Mouse (Mus musculus) myocyte (in vitro differentiated cells): ENCODE data around the gene Lrmda. TPM values are rescaled to one million over a fixed set of nuclear protein-coding genes. Genes with fewer than 3 reads are reported as not detected.

Experiments used
- H3K27me3 ChIP-seq: one replicate; pipeline ENCODE4 v1.6.1; 2011; ENCODE audit not compliant: control insufficient read depth, insufficient read depth, insufficient read length
- H3K36me3 ChIP-seq: one replicate; pipeline ENCODE4 v1.6.1; 2011; ENCODE audit not compliant: control insufficient read depth, insufficient read depth
- H3K4me2 ChIP-seq: one replicate; pipeline ENCODE4 v1.6.1; 2011; ENCODE audit warnings: low read depth, control low read depth
- H3K4me3 ChIP-seq: one replicate; pipeline ENCODE4 v1.5.1; 2011; ENCODE audit warnings: mild to moderate bottlenecking, control low read depth, moderate library complexity
- H3K79me2 ChIP-seq: one replicate; pipeline ENCODE4 v1.6.1; 2011; ENCODE audit not compliant: control insufficient read depth, insufficient read depth
- H3ac ChIP-seq: one replicate; pipeline ENCODE4 v1.6.1; 2011; ENCODE audit not compliant: control insufficient read depth, insufficient read length
- CEBPB ChIP-seq: IDR thresholded peaks from 2 replicates; pipeline ENCODE4 v1.6.1; 2011; ENCODE audit warnings: mild to moderate bottlenecking, moderate library complexity; ENCODE audit not compliant: poor library complexity, insufficient read depth, severe bottlenecking
- E2F4 ChIP-seq: IDR thresholded peaks from one replicate; pipeline ENCODE4 v1.6.1; 2011; ENCODE audit warnings: mild to moderate bottlenecking, control low read depth, moderate library complexity; ENCODE audit not compliant: insufficient read depth
- MAX ChIP-seq: IDR thresholded peaks from one replicate; pipeline ENCODE4 v1.6.1; 2011; ENCODE audit warnings: low read depth, mild to moderate bottlenecking, control low read depth
- MYOD1 ChIP-seq, 3 experiments: IDR thresholded peaks; one replicate each; pipeline ENCODE4 v1.6.1; 2011; ENCODE audit warnings: control low read depth in 2 of 3, low read depth in 2 of 3, mild to moderate bottlenecking in 2 of 3, moderate library complexity in 1 of 3; ENCODE audit not compliant: insufficient read length in 2 of 3, control insufficient read depth in 1 of 3
- MYOG ChIP-seq, 3 experiments: IDR thresholded peaks; one replicate each; pipeline ENCODE4 v1.6.1; 2011; ENCODE audit warnings: control low read depth in 2 of 3, low read depth in 2 of 3, mild to moderate bottlenecking in 2 of 3; ENCODE audit not compliant: insufficient read length in 2 of 3, control insufficient read depth in 1 of 3, insufficient read depth in 1 of 3
- POLR2A ChIP-seq: IDR thresholded peaks from one replicate; pipeline ENCODE4 v1.6.1; 2011; ENCODE audit warnings: low read depth, mild to moderate bottlenecking, control low read depth, moderate library complexity; ENCODE audit not compliant: insufficient read length
- POLR2AphosphoS2 ChIP-seq: IDR thresholded peaks from one replicate; pipeline ENCODE4 v1.6.1; 2011; ENCODE audit warnings: low read depth, control low read depth; ENCODE audit not compliant: insufficient read length
- REST ChIP-seq: IDR thresholded peaks from one replicate; pipeline ENCODE4 v1.6.1; 2011; ENCODE audit warnings: mild to moderate bottlenecking, control low read depth, moderate library complexity; ENCODE audit not compliant: insufficient read depth, insufficient read length
- SRF ChIP-seq: IDR thresholded peaks from one replicate; pipeline ENCODE4 v1.6.1; 2011; ENCODE audit warnings: low read depth; ENCODE audit not compliant: control insufficient read depth, insufficient read length
- TCF12 ChIP-seq: IDR thresholded peaks from one replicate; pipeline ENCODE4 v1.6.1; 2011; ENCODE audit warnings: mild to moderate bottlenecking, control low read depth; ENCODE audit not compliant: poor library complexity, insufficient read depth, severe bottlenecking
- TCF3 ChIP-seq: IDR thresholded peaks from one replicate; pipeline ENCODE4 v1.6.1; 2011; ENCODE audit warnings: low read depth, control low read depth; ENCODE audit not compliant: insufficient read length
- USF1 ChIP-seq: IDR thresholded peaks from one replicate; pipeline ENCODE4 v1.6.1; 2011; ENCODE audit warnings: low read depth, mild to moderate bottlenecking, control low read depth, moderate library complexity
- polyA plus RNA-seq: library from polyadenylated mRNA; unstranded; fragments of >200 nt; fragmentation: generic; extraction: Trizol; gene quantifications from one replicate; pipeline ENCODE4 v1.2.1, GENCODE M21; 2012; ENCODE audit warnings: missing spikeins

Gene Lrmda
- polyA plus RNA-seq, 1 experiment = 1.9 TPM

DNA sequence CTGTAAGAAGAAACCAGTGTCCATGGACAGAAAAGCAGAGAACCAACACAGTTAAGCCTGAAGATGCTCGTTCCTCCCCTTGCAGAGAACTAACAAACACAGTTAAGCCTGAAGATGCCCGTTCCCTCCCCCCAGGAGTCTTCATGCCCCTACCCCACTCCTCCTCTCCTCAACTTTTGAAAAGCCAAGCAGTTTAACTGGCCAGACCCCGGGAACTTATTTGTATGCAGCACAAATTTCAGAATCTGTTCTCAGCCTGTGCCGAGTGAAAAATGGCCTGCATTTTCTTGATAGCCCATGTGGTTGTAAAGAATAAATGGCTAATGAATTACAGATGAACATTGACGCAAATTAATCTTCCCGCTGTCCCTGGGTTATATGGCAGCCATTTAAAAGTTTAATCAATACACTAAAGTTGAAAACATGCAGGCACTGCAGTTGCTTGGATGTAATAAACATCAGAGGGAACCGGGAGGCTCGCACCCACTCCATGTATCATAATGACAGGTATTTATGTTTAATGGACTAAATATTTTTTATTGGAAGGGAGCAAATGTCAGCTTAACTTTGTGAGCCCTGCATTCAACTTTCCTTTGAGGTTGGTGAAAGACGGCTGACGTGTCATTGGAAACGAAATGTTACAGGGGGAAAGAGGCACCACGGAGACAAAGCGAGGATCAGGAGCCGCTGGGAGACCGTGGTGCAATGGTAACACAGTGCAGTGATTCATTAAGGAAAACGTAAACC lies 996.0 kb downstream of the Lrmda start:
- TF ChIP-seq E2F4 (no peak), USF1 (no peak), REST (no peak), TCF12 (no peak), POLR2AphosphoS2 (no peak), MYOG (IDR thresholded peaks at IDR 0.05; ENCODE audit: control insufficient read depth in 1 of 3, insufficient read depth in 1 of 3, insufficient read length in 2 of 3, low read depth in 2 of 3) (no peak), MAX (no peak), MYOD1 (IDR thresholded peaks at IDR 0.05; ENCODE audit: control insufficient read depth in 1 of 3, insufficient read length in 2 of 3, low read depth in 2 of 3) (no peak), POLR2A (no peak), TCF3 (no peak), CEBPB (no peak), SRF (no peak)
- Histone ChIP-seq H3K4me2 (no peak overlapping the region), H3K27me3 (no peaks in the 10 kb centered on the region), H3ac (no peak overlapping the region), H3K79me2 (no peaks in the 10 kb centered on the region), H3K4me3 (no peak overlapping the region), H3K36me3 (no peaks in the 10 kb centered on the region)

DNA sequence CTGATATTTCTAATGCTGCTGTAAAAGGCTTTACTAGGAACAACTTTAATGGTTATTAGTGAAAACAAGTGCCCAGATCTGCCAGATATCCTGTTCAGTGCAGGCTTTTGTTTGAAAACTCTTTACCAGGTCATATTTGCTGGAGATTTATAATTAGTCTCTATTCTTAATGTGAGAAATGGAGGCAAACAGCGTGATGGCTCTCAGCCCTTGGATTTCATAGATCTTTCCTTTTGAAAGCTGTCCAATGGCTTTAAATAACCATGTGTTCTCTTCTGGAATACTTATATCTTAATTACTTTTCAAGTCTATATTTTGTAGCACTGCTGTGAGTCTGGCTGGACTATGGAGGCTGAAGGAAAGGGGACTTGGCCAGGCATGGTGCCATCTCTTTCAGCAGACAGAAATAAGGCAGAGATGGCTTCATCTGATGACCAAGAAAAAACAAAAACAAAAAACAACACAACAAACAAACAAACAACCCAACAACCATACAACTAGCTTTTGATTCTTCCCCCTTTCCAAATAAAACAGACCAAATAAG lies 996.6 kb downstream of the Lrmda start:
- TF ChIP-seq REST (no peak), MYOD1 (IDR thresholded peaks at IDR 0.05; ENCODE audit: control insufficient read depth in 1 of 3, insufficient read length in 2 of 3, low read depth in 2 of 3) (no peak), MAX (no peak), MYOG (IDR thresholded peaks at IDR 0.05; ENCODE audit: control insufficient read depth in 1 of 3, insufficient read depth in 1 of 3, insufficient read length in 2 of 3, low read depth in 2 of 3) (no peak), USF1 (no peak), E2F4 (no peak), POLR2AphosphoS2 (no peak), TCF3 (no peak), POLR2A (no peak), CEBPB (no peak), SRF (no peak), TCF12 (no peak)
- H3K4me2 ChIP-seq = no peak overlapping the region
- no peaks in the 10 kb centered on the region for H3K36me3 ChIP-seq

DNA sequence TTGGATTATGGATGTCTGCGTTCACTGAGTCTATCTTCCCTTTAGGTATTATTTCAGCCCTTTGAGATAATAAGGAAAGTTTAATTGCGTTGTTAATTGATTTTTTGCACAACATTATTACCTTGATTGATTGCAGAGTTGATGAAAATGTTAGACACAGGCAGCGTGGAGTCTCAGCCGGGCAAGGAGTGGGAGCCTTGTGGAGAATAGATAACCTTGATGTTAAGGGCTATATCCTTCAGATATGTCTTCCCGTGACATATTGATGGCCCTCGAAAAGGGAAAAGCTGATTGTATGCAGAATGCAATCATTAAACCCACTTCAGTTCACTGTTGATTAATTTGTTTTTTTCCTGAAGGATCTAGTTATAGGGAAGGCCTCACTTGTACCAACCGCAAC lies 1021.5 kb downstream of the Lrmda start:
- no peak overlapping the region for H3K4me2 ChIP-seq
- TF ChIP-seq POLR2AphosphoS2 (no peak), MYOG (IDR thresholded peaks at IDR 0.05; ENCODE audit: control insufficient read depth in 1 of 3, insufficient read depth in 1 of 3, insufficient read length in 2 of 3, low read depth in 2 of 3) (no peak), TCF3 (no peak), MYOD1 (IDR thresholded peaks at IDR 0.05; ENCODE audit: control insufficient read depth in 1 of 3, insufficient read length in 2 of 3, low read depth in 2 of 3) (no peak), USF1 (no peak), CEBPB (no peak), E2F4 (no peak), REST (no peak), MAX (no peak), TCF12 (no peak)
- no peaks in the 10 kb centered on the region for H3K36me3 ChIP-seq
- no peaks in the 10 kb centered on the region for H3K79me2 ChIP-seq
- no peak overlapping the region for H3K4me3 ChIP-seq
- H3ac ChIP-seq = no peak overlapping the region
- H3K27me3 ChIP-seq = no peaks in the 10 kb centered on the region

More for the DNA sequence above, 996.6 kb downstream of the Lrmda start:
- no peaks in the 10 kb centered on the region for H3K79me2 ChIP-seq
- no peak overlapping the region for H3ac ChIP-seq
- no peak overlapping the region for H3K4me3 ChIP-seq
- H3K27me3 ChIP-seq = no peaks in the 10 kb centered on the region

DNA sequence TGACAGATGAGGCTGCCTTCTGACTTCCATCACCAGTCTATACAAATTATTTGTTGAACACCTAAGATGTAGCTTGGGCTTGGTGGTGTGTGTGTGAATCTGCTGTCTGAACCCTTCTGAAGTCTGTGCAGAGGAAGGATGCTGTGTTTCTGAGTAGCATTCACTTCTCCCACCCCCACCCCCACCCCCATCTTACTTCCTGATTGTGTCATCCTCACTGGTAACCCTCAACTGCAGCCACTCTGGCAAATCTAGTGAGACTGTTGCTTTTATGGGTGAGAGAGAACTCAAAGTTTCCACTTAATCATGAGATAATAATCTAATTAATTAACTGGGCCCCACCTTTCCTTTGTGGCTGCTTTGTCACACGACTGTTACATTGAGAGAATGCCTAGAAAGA lies 1025.8 kb downstream of the Lrmda start:
- TF ChIP-seq MYOD1 (IDR thresholded peaks at IDR 0.05; ENCODE audit: control insufficient read depth in 1 of 3, insufficient read length in 2 of 3, low read depth in 2 of 3) = no peak
- TF ChIP-seq CEBPB = no peak
- no peak for TF ChIP-seq REST
- no peak for TF ChIP-seq SRF
- TF ChIP-seq TCF3 = no peak
- no peak for TF ChIP-seq E2F4
- no peak for TF ChIP-seq POLR2A
- TF ChIP-seq TCF12 = no peak
- no peak for TF ChIP-seq USF1
- no peak for TF ChIP-seq MAX
- TF ChIP-seq POLR2AphosphoS2 = no peak
- TF ChIP-seq MYOG (IDR thresholded peaks at IDR 0.05; ENCODE audit: control insufficient read depth in 1 of 3, insufficient read depth in 1 of 3, insufficient read length in 2 of 3, low read depth in 2 of 3) = no peak
- H3K27me3 ChIP-seq = no peaks in the 10 kb centered on the region
- no peak overlapping the region for H3ac ChIP-seq
- no peak overlapping the region for H3K4me2 ChIP-seq
- no peak overlapping the region for H3K4me3 ChIP-seq
- no peaks in the 10 kb centered on the region for H3K79me2 ChIP-seq
- no peaks in the 10 kb centered on the region for H3K36me3 ChIP-seq

DNA sequence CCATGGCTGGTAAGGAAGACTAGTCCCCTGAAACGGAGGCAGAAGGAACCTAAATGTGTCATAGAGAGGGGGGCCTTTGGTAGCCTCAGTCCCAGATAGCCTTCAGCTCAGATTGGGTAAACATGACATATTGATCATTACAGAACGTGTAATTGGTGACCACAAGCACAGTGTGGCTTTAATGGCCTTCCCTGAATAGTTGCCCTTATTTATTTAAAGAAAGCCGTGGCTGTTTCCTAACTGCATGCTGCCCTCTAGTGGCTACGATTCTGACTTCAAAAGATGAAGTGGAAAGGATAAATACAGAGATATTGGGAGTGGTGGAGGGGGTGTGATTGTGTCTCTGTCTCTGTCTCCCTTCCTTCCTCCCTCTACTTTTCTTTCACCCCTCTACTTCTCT lies 1026.8 kb downstream of the Lrmda start:
- H3K79me2 ChIP-seq = no peaks in the 10 kb centered on the region
- TF ChIP-seq TCF12 = no peak
- no peak for TF ChIP-seq POLR2A
- no peak for TF ChIP-seq MYOG (IDR thresholded peaks at IDR 0.05; ENCODE audit: control insufficient read depth in 1 of 3, insufficient read depth in 1 of 3, insufficient read length in 2 of 3, low read depth in 2 of 3)
- TF ChIP-seq SRF = no peak
- TF ChIP-seq REST = no peak
- TF ChIP-seq E2F4 = no peak
- TF ChIP-seq TCF3 = no peak
- no peak for TF ChIP-seq MAX
- no peak for TF ChIP-seq POLR2AphosphoS2
- TF ChIP-seq MYOD1 (IDR thresholded peaks at IDR 0.05; ENCODE audit: control insufficient read depth in 1 of 3, insufficient read length in 2 of 3, low read depth in 2 of 3) = no peak
- no peak for TF ChIP-seq USF1
- no peak for TF ChIP-seq CEBPB
- no peak overlapping the region for H3ac ChIP-seq
- H3K27me3 ChIP-seq = no peaks in the 10 kb centered on the region
- no peak overlapping the region for H3K4me2 ChIP-seq
- H3K4me3 ChIP-seq = no peak overlapping the region
- no peaks in the 10 kb centered on the region for H3K36me3 ChIP-seq
